Mouse (Mus musculus): ENCODE data around the gene Gramd1b.

Gene Gramd1b

DNA sequence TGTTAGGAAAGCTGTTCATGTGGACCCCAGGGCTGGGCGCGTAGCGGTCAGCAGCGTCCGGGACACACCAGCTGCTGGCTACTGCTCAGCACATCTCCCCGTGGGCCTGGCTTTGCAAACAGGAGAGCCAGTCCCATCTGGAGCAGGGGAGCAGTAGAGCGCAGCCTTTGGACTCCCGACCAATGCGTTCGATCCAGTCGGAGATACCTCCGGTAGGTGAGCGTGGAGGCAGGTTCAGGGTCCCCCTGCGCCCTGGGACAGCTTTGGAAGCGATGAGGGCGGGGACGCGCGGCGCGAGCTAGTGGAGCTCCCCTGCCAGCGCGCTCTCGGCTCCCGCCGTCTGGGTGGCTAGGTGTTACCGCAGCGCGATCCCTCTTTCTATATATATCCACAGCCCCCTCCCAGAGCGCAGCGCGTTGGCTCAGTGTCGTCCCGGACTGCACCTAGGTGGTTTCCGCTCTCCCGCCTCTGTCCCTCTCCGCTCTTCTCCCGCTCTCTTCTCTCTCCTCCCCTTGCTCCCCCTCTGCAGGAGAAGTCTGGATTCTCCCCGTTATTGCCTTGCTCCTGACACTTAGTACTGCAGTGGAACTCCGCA lies at the start of gene Gramd1b:
TSS of gene Gramd1b (minus strand) at position 357 of the 595 bp plus-strand sequence.
- DNase-seq (ENCODE audit: low spot score): no peak

DNA sequence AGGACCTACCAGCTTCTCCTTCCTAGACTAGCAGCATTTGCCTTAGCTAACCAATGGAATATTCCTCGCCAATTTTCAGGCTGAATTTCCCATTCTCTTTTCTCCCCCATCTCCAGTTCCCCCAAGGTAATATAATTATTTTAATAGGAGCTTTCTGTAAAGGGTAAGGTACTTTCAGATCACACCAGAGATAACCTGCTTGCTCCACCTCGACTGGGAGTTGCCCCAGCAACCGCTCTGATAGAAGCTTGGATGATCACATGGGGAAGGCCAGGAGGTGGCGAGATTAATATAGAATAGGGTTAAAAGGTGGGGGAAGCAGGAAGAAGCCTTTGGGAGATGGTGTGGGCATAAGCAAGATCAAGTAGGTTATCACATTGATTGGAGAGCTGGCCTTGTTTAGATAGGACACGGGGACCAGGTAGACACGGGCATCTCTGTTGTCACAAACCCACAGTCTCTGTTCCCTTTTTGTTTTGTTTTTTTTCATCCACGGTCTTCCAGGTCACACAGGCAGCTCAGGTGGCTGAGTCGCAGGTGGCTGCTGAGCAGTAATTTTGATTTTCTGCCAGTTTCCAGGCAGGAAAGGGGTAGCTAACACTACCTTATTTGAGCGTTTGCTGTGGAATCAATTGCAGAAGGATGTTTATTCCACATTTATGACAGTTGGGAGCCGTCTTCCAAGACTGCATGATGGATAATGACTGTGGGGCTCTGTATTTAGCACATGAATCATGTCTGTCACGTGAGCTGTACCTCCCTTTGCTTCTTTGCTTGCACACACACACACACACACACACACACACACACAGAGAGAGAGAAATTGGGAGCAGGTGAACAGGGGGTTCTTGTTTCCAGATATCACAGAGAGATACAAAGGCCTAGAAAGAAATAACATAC lies 47.8 kb upstream of the Gramd1b start:
- no peak for DNase-seq (ENCODE audit: low spot score)

DNA sequence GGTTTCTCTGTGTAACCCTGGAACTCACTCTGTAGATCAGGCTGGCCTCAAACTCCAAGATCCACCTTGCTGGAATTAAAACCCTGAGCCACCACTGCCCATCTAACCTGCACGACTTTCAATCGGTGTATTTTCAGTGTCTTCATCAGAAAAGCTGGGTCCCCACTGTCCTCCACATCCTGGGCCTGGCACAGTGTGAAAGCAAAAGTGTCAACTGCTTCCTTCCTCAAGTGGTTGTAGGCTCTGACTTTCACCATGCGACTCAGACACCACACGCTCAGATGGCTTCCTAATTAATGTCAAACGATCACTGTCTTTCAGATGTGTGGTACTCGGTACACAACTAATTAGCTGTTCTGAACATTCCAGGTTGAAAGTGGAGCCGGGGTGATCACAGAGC lies 45.9 kb upstream of the Gramd1b start:
- no peak for DNase-seq (ENCODE audit: low spot score)

DNA sequence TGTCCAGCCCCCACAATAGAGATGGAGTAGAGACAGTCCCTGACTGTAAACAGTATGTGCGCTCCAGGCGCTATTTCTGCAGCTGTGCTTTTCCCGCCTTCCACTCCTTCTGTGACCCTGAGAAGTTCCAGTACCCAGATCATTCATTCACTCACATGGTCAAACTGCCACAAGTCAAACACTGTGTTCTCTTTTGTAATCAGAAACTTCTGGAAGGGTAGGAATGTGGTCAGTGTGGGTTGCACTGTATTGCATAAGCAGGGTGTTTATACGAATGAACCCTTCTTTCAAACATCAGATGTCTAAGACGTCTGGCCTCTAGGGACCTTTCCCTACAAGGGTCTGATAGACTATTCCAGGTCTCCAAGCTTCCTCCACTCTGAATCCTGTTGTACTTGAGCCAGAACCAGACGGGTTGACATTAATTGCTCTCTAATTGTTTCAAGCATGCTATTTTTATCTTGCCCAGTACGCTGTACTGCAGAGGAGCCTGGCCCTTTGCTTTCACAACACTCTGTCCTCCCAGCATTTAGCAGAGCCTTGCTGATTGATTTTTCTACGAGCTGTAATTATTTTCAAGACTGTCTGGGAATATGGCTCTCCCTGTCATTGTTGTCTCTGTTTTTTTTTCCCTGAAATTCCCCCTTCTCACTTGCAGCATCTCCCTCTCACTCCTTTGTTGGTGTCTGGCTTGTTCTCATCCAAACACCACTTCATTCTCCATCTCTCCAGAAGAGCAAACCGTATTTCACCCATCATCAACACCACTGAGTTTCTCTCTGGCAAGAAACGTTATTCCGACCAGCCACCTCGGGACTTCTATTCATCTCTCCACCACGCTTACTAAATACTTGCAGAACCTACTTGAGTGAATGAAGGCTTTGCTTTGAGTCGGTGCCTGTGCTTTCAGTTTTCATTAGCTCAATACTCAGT lies 44.1 kb upstream of the Gramd1b start:
- peak; percentile 32 for DNase-seq (ENCODE audit: low spot score)

DNA sequence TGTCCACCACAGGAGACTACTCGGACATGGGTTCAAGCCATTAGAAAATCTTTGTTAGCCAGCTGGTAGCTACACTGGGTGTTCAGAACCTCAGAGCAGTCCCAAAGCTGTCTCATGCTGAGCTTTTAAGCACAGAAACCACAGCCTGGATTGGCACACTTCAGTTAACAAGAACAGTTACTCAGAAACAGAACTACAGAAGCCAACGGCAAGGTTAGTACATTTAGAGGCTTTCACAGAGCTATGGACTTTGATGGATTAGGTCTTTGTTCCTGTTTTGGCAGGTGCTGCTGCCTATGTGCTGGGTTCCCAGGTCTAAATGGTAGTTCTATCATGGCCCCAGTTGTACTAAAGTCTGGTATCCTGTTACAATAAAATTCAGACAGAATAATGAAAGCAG lies 40.1 kb upstream of the Gramd1b start:
- no peak for DNase-seq (ENCODE audit: low spot score)

DNA sequence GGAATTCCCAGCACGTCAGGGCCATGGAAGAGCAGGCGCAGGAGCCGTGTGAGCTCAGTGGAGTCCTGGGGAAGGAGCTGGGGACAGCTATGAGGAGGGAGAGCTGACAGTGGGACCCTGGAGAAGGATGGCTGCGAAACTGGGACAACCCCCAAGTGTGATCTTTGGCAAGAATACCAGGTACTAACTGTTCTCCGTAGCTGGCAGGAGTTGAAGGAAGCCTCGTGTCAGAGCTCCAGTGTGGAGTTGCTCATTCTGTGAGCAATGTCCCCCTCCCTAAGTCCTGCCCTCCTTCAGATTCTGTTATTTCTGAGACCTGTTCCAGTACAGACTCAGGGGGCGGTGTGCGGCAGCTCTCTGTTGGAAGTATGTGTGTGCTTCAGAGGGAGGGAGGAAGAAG lies 36.9 kb upstream of the Gramd1b start:
- DNase-seq (ENCODE audit: low spot score): no peak

DNA sequence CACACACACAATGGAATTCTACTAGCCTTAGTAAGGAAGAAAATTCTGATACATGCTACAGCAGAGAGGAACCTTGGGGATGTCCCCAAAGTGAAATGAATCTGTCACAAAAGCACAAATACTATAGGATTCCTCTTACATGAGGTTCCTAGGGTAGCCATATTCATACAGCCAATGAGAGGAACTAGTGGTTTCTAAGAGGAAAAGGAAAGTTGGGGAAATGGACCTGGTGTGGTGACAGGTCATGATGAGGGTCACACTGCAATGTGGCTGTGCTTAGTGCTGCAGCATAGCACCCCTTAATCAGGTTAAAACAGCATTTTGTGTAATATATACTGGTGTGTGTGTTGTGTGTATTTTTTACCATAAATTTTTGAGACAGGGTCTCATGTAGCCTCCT lies 32.6 kb upstream of the Gramd1b start:
- no peak for DNase-seq (ENCODE audit: low spot score)

DNA sequence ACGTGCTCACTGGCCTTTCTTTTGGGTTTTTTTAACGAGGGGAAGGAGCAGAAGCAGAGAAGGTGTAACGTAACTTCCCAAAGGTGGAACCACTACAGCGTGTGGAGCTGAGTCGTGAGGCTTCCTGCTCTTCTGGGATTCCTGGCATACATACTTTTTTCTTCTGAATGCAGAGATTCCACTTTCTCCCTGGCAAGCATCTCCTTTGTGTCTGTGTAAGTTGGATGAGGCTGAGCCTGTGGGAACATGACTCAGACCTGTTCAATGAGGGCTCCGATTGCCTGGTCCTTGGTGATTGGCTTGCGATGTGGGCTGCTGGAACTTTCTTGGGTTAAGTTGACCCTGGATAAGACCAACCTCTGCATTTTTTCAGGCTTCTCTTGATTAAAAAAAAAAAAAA lies 28.5 kb upstream of the Gramd1b start:
- peak; percentile 33 for DNase-seq (ENCODE audit: low spot score)

DNA sequence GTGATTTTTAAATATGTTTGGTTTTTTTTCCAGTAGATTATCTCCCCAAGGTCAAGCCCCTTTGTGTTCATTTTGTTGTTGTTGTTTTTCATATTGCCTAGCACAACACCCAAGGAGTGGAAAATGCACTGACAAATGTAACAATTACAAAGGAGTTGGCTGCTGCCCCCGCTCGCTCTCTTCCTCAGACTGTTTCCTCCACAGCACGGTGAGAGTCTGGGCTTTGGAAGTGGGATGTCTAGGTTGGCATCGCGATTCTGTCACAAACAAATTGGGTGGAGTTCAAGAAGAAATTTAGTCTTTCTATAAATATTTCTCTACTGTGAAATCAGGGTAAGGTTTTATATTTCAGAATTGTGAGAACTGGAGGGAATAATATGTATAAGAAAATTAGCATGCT lies 26.6 kb upstream of the Gramd1b start:
- DNase-seq (ENCODE audit: low spot score): no peak

DNA sequence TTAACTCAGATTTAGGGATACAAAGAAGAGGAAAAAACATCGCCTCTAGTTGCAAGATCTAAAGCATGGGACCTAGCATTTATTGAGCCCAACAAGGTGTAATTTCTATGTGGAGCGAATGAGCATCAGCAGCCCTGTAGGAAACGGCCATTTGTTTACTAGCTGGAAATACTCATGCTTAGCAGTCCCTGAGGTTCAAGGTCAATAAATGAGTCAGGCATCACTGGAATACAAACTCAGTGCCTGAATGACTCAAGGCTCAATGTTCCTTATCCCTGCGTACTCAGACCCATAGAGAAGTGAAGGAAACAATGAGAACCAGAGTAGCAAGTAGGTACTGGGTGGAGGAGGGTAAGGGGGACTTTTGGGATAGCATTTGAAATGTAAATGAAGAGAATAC lies 25.2 kb upstream of the Gramd1b start:
- no peak for DNase-seq (ENCODE audit: low spot score)

DNA sequence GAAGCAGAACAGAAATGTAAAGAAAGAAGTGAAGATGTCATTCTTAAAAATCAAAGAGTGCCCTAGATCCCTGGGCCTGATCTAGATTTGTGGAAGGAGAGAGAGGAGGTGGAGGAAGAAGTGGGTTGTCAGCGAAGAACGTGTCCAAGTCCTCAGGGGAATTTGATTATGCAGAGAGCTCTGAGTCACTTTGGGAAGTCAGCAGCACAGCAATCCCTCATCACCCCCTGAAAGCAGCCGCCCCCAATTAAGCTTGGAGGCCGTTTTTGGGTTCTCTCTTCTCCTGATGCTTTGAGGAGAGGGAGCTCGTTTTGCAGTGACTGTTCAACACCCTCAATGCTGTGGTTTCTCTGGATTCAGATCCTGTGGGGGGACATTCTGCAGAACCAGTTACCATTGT lies 24.1 kb upstream of the Gramd1b start:
- no peak for DNase-seq (ENCODE audit: low spot score)

DNA sequence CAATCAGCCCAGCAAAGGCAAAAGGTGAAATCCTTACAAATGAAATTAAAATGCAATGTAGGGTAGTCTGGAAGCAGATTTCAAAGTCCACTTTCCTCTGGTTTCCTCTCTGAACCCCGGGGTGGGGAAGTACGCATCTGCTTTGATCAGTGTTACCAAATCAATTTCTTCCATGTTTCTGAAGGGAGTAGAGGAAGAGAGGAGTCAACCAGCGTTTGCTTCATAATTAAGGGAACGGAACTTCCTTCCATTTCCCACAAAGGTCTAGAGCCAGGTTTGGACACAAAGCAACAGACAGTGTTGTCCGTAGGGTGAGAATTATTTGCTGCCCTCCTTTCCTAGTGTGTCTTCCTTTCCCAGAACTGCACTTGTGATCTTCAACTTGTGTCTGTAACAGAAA lies 16.7 kb upstream of the Gramd1b start:
- no peak for DNase-seq (ENCODE audit: low spot score)

DNA sequence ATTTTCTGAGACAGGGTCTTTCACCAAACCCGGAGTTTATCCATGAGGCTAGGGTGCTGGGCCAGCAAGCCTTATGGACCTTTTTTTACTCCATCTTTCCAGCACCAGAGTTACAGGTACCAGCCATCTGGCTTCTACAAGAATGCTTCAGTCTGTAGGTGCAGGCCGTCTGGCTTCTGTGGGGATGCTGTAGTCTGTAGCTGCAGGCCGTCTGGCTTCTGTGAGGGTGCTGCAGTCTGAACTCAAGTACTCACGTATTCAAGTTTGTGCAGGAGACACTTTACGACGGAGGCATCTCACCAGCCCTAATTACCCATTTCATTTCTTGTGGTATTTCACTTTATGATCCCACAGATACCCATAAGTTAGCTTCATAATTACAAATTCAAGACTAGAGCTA lies 14.0 kb upstream of the Gramd1b start:
- no peak for DNase-seq (ENCODE audit: low spot score)

DNA sequence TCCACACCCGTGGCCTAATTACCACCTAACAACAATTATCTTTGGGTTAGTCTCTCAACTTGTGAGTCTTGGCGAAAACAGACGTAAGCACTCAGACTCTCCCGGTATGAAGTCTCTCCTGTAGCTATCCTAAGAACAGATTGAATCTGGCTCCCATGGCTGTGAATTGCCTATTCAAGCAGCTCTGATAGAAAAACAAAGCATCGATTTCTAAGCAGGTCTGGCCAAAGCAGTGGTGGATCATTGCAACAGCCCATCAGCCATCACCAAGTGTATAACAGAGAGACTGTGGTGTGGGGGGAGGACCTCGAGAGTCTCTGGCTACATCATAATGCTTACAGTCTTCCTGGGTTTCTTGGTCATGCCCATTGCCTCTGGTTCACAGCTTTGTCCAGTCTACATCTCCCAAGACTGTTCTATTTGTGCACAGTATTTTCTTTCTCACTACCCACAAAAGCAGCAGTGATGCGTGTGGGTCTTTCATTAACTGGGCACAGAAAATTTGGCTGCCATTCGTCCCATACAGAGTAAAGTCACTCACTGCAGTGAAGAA lies 8.5 kb upstream of the Gramd1b start:
- DNase-seq (ENCODE audit: low spot score): no peak

DNA sequence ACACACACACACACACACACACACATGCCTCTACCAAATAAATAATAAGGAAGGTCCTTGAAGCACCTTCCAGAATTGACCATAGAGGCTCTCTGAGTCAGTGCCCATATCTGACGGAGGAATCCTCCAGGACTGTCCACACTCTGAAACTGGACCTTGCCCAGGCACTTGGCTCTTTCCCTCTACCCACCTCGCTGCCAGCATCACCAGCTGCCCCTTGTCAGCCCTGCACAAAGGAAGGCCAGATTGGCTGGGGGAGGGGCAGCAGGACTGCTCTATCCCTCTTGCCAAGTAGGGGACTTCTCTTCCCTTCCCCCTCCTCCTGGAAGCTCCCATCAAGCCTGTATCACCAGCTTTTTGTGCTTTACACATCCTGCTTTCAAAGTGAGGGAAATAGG lies 6.5 kb upstream of the Gramd1b start:
- peak; percentile 20 for DNase-seq (ENCODE audit: low spot score)

DNA sequence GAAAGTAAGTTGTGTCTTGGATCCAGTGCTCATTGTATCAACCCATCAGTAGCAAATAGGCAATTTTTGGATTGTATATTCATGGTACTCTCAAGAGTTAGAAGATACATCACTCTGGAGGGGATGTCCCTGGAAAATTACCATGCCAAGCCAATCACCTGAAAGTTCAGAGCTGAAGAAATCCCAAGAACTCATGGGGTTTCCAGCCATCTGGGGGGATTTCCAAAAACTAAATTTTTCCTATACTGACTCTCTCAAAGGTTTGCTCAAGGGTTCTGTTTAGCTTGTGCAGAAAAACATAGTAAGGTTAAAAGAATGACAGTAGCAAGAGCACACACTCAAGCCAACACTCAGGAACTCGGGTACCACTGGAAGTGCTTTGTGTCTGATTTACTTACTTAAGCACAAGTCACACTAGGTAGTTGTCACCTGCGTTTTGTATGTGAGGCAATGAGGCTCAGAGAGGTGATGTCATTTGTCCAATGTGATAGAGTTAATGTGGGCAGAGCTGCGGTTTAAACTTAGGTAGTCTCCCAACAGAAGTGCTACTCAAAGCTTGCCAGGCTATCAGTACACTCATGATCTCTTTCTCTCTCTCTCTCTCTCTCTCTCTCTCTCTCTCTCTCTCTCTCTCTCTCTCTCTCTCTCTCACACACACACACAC lies 6.0 kb upstream of the Gramd1b start:
- DNase-seq (ENCODE audit: low spot score): no peak

DNA sequence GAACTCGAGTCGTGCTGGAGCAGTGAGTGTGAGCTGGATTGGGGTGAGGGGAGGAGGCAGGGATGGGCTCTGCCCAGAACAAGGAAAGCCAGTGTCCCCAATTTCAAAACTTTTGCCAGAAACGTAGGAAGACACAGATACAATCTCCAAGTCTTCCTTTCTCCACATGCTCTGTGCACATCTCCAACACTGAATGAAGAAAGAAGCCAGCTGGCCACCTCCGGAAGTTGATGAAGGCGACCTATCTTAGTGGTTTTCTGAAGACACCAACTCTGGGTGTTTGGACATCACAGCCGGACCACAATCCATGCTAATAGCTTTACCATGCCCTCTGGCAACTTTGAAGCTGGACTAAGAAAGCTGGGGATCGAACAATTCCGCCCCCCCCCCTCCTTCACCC lies 647 bp downstream of the Gramd1b start:
- DNase-seq (ENCODE audit: low spot score): no peak

DNA sequence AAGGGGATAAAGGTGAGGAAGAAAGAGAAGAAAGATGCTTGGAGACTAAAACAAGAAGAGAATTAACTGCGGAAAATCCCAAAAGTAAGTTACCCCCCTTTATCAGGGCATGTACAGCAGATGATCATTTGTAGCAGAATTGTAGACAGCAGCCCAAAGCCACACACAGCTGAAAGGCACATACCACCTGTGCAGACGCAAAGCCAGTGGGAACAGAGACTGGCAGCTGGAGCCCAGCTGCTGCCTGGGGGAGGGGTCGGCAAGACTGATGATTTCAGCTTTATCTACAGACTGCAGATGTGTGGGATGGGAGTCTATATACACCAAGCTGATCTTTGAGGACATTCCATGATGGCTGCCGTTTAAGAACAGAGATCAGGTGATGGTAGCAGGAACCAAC lies 2.5 kb downstream of the Gramd1b start:
- no peak for DNase-seq (ENCODE audit: low spot score)

DNA sequence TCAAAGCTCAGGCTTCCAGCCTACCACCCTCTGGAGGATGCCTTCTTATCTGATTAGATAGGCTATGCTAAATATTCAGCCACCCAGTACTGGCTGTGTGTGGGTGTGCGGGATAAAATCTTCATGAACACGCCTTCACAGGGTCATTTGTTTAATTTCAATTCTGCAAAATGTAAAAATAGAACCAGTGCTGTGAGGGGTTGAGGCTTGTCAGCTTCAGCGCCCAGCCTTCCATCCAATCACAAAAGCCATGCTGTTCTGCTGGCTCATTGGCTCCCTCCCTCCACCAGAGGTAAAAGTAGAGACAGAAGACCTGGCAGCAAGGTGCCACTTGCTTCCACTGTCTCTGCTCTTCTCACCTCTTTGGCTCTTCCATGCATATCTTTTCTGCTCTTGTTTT lies 4.3 kb downstream of the Gramd1b start:
- no peak for DNase-seq (ENCODE audit: low spot score)

DNA sequence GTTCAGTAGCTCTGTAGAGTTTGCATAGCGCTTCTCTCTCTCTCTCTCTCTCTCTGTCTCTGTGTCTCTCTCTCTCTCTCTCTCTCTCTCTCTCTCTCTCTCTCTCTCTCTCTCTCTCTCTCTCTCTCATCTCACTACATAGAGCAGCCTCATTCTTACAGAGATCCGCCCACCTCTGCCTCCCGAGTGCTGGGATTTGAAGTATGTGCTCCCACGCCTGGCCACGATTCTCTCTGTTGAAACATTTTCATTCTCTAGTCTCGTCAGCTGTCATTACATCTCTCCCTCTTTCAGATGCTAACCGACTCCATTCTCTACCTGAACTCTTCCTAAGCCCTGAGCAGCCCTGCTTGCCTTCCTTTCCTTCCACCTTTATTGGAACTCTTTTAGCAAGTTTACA lies 9.0 kb downstream of the Gramd1b start:
- DNase-seq (ENCODE audit: low spot score): no peak

DNA sequence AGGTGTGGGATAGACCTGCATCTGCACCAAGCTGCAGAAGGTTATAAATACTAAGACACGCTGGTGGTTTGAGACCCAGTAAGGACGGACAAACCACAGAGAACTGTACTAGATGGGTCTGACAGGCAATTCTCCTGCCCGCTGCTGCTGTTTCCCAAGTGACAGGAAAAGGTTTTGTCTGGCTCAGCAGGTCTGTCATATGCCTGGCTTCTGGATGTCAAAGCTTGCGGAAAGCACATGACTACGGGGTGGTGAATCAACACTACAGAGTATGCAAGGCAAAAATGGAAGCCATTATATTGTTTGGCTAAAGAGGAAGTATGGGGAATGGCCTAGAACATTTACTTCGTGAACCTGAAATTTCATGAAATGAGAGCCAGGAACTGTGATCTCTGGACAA lies 10.1 kb downstream of the Gramd1b start:
- DNase-seq (ENCODE audit: low spot score): no peak

DNA sequence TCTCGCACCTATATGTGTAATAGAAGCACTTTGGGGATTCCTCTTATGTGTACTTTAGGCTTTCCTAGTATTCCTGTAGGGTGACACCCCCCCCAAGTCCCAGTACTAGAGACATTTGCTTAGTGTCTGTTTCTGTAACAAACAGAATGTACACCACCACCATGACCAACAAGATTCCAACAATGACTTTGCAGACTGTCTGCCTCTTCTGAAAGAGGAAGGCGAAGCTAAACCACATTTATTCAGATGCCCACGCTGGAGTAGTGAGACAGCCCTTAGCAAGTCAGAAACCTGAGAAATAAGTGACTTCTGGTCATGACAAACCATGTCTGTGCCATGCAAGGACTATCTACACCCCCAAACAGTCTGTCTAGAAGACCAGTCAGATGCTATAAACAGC lies 11.9 kb downstream of the Gramd1b start:
- no peak for DNase-seq (ENCODE audit: low spot score)
